Mouse (Mus musculus): ENCODE data around the gene Nagk.
"Not testable (repeated sequence)": the region's sequence is repeated elsewhere in the genome, so short reads cannot be mapped to it uniquely, and the experiment has no call there.

The Nagk gene

GRCm38 (mm10) chr6:83794760-83795296 is at the start of gene Nagk:
Gene Nagk, plus strand, starts transcription at chr6:83794982.
- peak; percentile 93 for DNase-seq (ENCODE audit: low spot score)

GRCm38 (mm10) chr6:83745466-83745865 is 49.3 kb upstream of the Nagk start:
- no peak for DNase-seq (ENCODE audit: low spot score)

DNA sequence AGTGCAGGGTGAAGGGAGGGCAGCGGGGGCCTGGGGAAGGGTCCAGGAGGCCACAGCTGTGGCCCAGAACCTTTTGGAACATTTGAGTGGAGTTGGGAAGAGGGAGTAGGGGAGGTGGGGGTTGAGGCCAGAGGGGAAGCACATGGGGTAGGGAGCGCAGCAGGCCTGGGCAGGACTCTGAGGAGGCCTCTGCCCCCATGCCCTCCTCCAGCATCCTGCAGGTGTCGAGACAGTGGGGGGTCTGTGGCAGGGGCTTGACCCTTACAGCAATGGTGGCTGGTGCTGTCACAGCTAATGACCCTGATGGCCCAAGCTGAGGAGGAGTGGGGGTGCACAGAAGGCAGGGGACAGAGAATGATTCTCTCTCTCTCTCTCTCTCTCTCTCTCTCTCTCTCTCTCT is 45.5 kb upstream of the Nagk start:
- DNase-seq (ENCODE audit: low spot score): no peak

DNA sequence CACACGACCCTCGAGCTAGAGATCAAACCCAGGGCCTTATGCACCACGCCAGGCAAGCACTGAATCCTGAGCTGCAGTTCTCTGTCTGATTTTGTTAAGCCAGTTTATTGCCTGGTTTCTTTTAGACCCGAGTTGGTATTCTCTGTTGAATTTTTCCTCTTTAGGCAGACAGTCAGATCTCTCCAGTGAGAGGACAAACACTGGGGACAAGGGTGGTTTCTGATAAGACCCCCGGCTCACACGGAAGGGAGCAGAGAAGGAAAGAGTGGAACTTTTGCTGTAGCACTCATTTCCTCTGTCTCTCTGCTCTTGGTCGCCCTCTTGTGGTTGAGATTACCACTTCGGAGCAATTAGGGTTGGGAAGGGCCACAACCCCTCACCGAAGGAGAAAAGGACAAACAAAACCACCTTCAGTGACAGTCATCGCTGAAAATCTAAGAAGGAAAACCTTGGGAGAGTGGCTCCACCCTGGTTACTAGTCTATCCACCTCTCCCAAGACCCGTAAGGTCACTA is 44.6 kb upstream of the Nagk start:
- peak; percentile 51 for DNase-seq (ENCODE audit: low spot score)

DNA sequence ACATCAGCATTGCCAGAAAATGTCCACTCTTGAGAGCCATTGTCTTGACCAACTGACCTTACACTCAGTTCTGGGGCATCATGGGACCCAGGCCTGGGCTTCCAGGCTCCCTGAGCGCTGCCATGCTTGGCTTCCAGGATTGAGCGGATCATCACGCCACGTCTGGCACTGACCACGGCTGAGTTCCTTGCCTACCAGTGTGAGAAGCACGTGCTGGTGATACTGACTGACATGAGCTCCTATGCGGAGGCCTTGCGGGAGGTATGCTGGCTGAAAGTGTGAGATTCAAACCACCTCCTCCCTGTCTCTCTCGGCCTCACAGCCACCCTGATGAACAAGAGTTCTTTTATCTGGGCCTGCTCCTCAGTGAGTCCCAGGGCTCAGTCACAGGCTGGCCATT is 38.7 kb upstream of the Nagk start:
- DNase-seq (ENCODE audit: low spot score): no peak

DNA sequence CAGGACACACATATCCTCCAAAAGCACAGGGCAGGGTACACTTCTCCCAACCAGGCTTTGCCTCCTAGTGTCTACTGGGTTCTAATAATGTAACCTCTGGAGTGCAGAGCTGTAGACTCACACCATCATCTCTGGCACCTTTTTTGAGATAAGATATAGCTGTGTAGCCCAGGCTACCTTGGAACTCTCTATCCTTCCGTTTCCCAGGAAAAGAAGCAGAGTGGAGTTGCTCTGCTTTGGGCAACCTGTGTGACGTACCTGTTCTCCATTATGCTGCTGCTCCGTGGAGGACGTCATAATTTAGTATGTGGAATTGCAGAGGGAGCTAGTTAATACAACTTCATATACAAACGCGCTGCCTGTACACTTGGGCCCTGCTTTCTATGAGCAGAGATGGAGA is 32.4 kb upstream of the Nagk start, which contains the start of gene Ankrd53:
TSS of gene Ankrd53 (plus strand) at position 301 of the 400 bp plus-strand sequence.
- DNase-seq (ENCODE audit: low spot score): no peak

DNA sequence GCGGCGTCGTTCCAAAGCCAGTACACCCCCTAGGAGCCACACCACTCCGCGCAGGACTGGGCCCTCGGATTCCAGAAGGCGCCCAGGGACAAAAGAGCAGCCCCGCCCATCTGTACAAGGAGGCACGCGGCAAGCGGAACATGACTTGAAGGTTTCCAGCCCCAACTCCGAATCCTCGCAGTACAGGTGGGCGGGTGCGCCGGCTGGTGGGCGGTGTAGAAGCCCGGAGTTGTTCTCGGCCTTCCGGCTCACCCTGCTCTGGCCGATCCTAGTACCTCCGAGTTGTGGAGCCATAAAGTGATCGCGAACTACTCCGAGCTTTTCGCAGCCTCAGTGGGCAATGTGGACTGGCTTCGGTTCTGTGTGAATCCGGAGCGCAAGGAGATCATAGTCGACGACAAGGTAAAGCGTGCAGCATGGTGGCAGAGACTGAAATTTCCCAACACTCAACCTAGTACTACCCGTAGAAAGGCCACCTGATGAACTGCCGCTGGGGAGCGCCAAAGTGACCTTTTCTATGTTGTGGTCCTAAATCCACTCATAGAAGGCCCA is 31.8 kb upstream of the Nagk start:
- DNase-seq (ENCODE audit: low spot score): no peak

- no peak for DNase-seq (ENCODE audit: low spot score)
Observed at GRCm38 (mm10) chr6:83766982-83767381, 27.8 kb upstream of the Nagk start.

DNA sequence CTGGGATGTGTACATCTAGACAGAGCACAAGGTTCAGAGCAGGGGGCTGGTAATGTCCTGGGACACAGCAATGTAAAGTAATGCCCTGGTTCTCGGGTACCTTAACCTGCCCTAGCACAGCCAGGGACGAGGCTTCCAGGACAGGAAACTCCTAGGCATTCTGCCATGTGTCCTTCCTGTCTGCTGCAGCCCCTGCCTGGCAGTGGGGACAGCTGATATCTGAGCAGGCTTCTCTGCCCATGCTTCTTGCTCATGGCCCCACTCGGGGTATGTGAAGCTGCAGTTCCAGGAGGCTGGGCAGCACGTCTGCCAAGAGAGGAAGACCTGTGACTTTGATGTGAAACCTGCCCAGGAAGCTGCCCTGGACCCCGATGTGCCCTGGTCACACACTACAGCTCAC is 26.3 kb upstream of the Nagk start:
- DNase-seq (ENCODE audit: low spot score): no peak

GRCm38 (mm10) chr6:83774126-83774525 is 20.7 kb upstream of the Nagk start:
- no peak for DNase-seq (ENCODE audit: low spot score)

DNA sequence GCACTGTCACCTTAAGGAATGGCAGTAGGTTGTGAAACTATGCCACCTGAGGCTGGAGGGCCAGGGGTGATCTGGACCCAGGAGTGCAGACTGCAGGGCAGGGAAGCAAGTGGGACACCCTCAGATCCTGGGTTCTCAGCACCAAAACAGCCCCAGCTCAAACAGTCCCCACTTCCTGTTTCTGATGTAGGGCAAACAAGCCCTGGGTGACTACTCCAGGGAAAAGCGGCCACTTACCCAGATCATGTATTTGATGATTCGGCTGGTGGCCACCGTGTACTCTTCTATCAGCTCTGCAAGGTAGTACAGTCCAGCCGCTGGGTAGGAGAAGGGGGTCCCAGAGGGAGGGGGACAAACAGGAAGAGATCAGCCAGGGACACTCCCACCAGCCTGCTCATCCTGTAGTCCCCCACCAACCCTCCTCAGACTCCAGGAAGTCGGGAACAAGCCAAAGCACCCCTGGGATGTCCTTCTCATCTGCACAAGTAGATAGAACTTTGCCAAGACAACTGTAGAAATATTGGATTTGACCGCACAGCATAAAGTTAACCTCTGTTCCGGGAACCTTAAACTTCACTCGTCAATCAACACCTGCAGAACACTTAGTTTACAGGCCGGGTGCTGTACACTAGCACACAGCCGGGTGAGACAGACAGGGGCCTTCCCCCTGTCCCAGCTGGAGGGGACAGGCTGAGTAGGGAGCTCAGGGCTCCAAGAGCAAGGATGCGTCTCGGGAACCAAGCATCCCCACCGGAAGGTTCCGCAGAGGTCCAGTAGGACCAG is 19.8 kb upstream of the Nagk start:
- DNase-seq (ENCODE audit: low spot score): no peak

DNA sequence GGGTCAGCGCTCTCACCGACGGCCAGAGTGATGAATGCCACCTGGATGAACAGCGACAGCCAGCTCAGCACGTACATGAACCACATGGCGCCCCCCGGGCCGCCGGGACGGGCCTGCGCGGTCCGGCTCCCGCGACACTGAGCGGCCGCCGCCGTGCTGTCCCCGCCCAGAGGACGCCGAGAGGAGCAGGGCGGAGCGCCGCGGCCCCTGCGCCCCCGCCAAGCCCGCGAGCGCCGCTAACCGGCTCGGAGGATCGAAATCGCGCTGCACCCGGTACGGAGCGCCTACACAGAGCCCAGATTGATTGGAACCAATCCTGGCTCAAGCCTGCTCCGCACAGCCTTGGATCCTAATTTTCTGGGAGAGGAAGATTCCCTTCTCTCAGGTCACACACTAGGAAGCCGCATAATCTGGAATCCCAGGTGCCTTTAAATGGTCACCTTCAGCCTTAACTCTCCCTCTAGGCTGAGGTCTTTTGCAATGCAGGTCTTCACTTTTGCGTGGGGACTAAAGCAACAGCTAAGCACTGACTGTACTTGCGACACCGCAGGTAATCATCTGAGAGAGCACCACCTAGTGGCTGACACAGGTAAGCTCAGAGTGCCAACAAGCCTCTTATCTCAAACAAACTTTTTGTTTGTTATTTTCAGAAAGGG is 19.0 kb upstream of the Nagk start, which contains the start of gene Tex261:
TSS of gene Tex261 (minus strand) at position 176 of the 656 bp plus-strand sequence.
- DNase-seq (ENCODE audit: low spot score): peak; percentile 89

GRCm38 (mm10) chr6:83778306-83778705 is 16.5 kb upstream of the Nagk start:
- DNase-seq (ENCODE audit: low spot score): no peak

GRCm38 (mm10) chr6:83779026-83779425 is 15.8 kb upstream of the Nagk start:
- no peak for DNase-seq (ENCODE audit: low spot score)

DNA sequence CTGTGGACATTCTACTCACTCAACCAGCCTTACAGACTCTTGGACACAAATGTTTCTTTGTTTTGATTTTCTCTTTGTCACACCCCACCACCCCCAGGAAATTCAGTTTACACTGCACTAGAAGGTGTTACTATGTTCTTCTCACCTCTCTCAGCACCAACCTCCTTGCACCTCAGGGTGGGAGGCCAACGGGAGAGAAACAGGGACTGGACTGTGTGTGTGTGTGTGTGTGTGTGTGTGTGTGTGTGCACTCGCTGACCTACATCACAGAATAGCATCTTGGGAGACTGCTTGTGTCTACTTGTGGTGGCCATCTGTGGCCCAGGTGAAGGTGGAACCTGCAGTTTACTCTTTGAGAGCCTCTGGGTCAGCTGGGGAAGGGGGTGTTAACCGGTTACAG is 8.4 kb upstream of the Nagk start:
- no peak for DNase-seq (ENCODE audit: low spot score)

GRCm38 (mm10) chr6:83788554-83788953 is 6.2 kb upstream of the Nagk start:
- no peak for DNase-seq (ENCODE audit: low spot score)

DNA sequence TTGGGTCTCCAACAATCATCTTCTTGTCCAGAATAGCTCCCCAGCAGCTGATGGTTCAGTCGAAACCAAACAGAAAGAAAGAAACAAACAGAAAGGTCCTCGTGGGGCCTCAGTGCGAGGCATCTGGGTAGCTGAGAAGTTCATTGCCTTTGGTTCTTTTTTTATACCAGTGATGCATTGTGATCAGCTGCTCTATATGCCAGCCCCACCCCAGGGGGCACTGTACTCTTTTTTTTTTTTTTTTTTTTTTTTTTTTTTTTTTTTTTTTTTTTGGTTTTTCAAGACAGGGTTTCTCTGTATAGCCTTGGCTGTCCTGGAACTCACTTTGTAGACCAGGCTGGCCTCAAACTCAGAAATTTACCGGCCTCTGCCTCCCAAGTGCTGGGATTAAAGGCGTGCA is 4.2 kb upstream of the Nagk start:
- DNase-seq (ENCODE audit: low spot score): not testable (repeated sequence)

- no peak for DNase-seq (ENCODE audit: low spot score)
Observed at GRCm38 (mm10) chr6:83791251-83791890, 3.4 kb upstream of the Nagk start.

- peak; percentile 53 for DNase-seq (ENCODE audit: low spot score)
Observed at GRCm38 (mm10) chr6:83795492-83795900, 714 bp downstream of the Nagk start.

DNA sequence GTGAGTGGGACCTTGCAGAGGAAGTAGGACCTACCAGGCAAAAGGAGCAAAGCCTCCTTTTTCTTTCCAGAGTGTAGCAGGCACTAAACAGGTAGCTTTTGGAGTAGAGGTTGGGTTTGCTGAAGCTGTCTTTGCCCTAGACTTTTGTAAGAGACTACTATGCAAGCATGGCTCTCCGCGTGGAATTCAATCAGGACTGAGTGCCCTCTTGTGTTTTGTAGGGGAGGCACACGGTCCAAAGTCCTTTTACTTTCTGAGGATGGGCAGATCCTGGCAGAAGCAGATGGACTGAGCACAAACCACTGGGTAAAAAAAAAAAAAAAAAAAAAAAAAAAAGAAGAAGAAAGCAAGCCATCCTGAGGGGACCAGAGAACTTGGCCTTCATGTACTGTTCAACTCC is 1.9 kb downstream of the Nagk start:
- DNase-seq (ENCODE audit: low spot score): no peak

DNA sequence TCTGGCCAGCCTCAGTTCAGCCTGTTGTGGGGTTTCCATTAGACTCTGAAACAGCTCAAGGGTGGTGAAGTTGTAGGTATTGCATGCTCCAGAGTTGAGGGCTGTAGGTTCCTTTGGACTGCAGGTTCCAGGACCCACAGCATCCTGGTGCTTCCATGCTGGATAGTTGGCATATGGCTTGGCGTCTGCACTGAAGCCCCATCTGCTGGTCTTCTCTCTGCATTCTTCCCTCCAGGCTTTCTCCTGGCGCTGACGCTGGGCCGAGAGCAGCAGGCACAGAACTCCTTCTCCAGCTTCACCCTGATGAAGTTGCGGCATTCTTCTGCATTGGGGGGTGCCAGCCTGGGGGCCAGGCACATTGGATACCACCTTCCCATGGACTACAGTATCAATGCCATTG is 7.3 kb downstream of the Nagk start:
- peak; percentile 36 for DNase-seq (ENCODE audit: low spot score)

DNA sequence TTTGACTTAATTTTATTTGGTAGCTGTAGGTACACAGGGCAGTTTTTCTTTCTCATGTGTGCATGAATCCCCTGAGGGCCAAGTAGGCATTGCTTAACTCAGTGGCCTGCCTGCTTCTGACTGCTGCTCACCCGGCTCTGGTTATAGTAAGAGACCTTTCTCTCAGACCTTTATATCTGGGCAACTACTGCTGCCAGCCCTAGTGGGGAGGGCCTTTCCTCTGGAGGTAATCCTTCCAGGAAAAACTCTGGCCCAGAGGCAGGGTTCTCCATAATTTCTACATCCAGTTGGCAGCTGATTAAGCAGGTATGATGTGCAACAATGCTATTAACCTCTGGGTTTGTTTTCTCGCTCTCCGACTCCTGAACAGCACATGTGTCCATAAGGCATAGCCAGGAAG is 8.1 kb downstream of the Nagk start:
- no peak for DNase-seq (ENCODE audit: low spot score)
